Mouse (Mus musculus) hindbrain, embryonic 15.5 days (tissue): ENCODE measurements around the gene Ush2a. TPM values are rescaled to one million over a fixed set of nuclear protein-coding genes. Genes with fewer than 3 reads are reported as not detected.

Source experiments
- ATAC-seq: fragments of 200-750 bp; cut with Nextera tagmentation; 2 replicates; pipeline ENCODE4 v1.8.0; 2017; ENCODE audit warnings: low read depth, moderate number of reproducible peaks, moderate TSS enrichment; ENCODE audit not compliant: low FRiP score
- H3K27ac ChIP-seq: fragments of 300-500 bp; sonication (generic); replicated peaks from 2 replicates; pipeline ENCODE4 v1.5.1; 2015; ENCODE audit warnings: mild to moderate bottlenecking, inconsistent platforms
- H3K27me3 ChIP-seq: fragments of 300-500 bp; sonication (generic); 2 replicates; pipeline ENCODE4 v1.6.1; 2015; ENCODE audit warnings: control low read depth, inconsistent platforms
- H3K36me3 ChIP-seq: fragments of 300-500 bp; sonication (generic); 2 replicates; pipeline ENCODE4 v1.6.1; 2015; ENCODE audit warnings: control low read depth, inconsistent platforms
- H3K4me1 ChIP-seq: fragments of 300-500 bp; sonication (generic); replicated peaks from 2 replicates; pipeline ENCODE4 v1.6.1; 2015; ENCODE audit warnings: control low read depth, inconsistent platforms
- H3K4me2 ChIP-seq: fragments of 300-500 bp; sonication (generic); 2 replicates; pipeline ENCODE4 v1.6.1; 2015; ENCODE audit warnings: moderate library complexity, mild to moderate bottlenecking, inconsistent platforms
- H3K4me3 ChIP-seq: fragments of 300-500 bp; sonication (generic); 2 replicates; pipeline ENCODE4 v1.5.1; 2015; ENCODE audit warnings: mild to moderate bottlenecking, inconsistent platforms
- H3K9ac ChIP-seq: fragments of 300-500 bp; sonication (generic); 2 replicates; pipeline ENCODE4 v1.6.1; 2015; ENCODE audit warnings: inconsistent platforms
- H3K9me3 ChIP-seq: fragments of 300-500 bp; sonication (generic); 2 replicates; pipeline ENCODE4 v1.6.1; 2016; ENCODE audit warnings: control low read depth, inconsistent platforms
- WGBS: fragments of 180-500 bp; shearing (Covaris S2); methylation state at CpG from one replicate; pipeline ENCODE4 v1.1.7; 2015; 5-methylcytosine and 5-hydroxymethylcytosine counted together
- polyA plus RNA-seq: library from polyadenylated mRNA; unstranded; fragments of >200 nt; fragmentation: Nextera tagmentation; extraction: Ambion mirVana; gene quantifications from 2 replicates; pipeline ENCODE4 v1.2.1, GENCODE M21; 2015

Ush2a gene
- polyA plus RNA-seq, 1 experiment from 2014 or later = 0.08 TPM

DNA sequence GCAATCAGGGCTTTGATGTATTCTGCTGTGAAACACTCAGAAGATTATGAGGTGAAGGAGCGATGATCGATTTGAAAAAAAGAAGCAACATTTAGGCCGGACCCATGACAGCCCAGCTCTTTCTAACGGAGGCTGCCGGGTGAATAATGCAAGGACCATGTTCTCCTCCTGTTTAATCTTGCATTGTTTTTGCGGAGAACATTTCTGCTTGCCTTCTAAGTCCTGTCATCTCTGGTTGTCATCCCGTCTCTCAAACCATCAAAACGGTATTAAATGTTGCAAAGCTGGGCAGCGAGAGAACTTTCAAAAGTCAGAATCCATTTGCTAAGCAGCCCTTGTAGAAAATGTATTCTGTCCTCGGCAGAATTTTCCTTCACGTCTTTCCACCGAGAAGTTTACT, 394.3 kb downstream of the Ush2a start:
- WGBS = 51% methylated on average over 12 of the region's 12 CpGs
- H3K27ac ChIP-seq = no peak overlapping the region
- H3K4me1 ChIP-seq = peaks cover 17% of the 10 kb centered on the region
- no peaks in the 10 kb centered on the region for H3K9me3 ChIP-seq
- no peak overlapping the region for H3K9ac ChIP-seq
- no peak for ATAC-seq
- peaks cover 3% of the 10 kb centered on the region; the same call in 1 of the 2 replicates for H3K27me3 ChIP-seq
- no peaks in the 10 kb centered on the region for H3K36me3 ChIP-seq
- no peak overlapping the region for H3K4me3 ChIP-seq
- no peak overlapping the region for H3K4me2 ChIP-seq

DNA sequence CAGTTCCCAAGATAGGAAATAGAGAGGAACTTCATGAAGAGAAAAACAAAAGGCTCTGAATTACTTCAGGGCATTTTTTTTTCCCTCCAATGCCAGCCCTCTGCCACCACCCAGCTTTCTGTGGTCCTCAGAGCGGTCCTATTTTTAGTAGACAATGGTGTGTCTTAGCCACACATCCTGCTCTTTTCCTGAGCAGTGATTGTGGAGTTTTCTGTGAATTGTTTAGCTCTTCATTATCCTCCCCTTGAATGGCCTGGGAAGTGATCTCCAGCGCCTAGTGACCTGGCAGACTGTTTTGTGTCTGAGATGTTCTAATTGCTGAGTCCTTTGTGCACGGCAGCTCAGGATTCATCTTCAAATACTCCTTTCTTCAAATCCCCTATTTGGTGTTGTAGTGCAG, 397.3 kb downstream of the Ush2a start:
- 27% methylated on average over 3 of the region's 3 CpGs for WGBS

DNA sequence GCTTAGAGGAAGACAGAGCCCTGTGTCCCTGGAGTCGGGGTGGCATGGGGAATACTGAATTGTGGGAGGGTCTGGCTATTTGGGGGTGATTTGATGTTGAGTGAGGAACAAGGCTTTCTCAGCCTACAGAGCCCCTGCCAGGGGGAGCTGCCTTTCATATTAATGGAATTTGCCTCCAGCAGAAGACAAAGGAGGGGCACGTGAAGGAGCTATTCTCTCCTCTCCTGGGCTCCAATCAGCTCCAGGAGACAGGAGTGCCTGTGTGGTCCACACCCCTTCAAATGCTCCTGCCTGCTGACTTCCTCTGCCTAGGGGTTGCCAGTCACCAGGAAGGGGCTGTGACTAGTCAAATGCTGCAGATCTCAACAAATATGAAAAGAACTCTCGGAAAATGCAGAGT, 398.5 kb downstream of the Ush2a start:
- peak overlapping the region; percentile 8; the same call in 1 of the 2 replicates for H3K9ac ChIP-seq
- 3% methylated on average over 3 of the region's 3 CpGs for WGBS

More for the DNA sequence above, 397.3 kb downstream of the Ush2a start:
- H3K27ac ChIP-seq = no peak overlapping the region
- no peaks in the 10 kb centered on the region for H3K36me3 ChIP-seq
- H3K4me2 ChIP-seq = no peak overlapping the region
- H3K27me3 ChIP-seq = peaks cover 3% of the 10 kb centered on the region; the same call in 1 of the 2 replicates
- no peak overlapping the region for H3K9ac ChIP-seq
- no peak overlapping the region for H3K4me3 ChIP-seq
- ATAC-seq = no peak
- H3K4me1 ChIP-seq = peaks cover 21% of the 10 kb centered on the region
- H3K9me3 ChIP-seq = no peaks in the 10 kb centered on the region

DNA sequence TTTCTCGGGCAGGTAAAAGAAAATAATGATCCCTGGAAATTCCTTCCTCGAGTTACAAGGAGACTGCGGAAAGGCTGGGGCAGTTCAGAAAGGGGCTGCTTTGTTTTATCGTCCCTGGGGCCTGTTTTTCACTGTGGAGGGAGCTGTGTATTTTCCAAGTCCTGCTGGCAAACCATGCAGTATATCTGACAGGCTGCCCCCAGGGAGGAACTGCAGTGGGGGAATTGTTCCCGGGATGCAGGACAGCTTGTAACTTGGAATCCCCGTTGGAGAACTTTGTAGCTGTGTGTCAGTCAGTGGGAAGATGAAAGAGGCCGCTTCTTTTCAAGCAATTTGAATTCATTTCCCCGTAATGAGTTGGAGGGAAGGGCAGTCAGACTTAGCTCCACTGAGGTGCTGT, 399.1 kb downstream of the Ush2a start:
- H3K9ac ChIP-seq = peak overlapping the region; percentile 8; the same call in 1 of the 2 replicates
- peak overlapping the region; percentile 13; the same call in 1 of the 2 replicates for H3K4me3 ChIP-seq

More for the DNA sequence above, 398.5 kb downstream of the Ush2a start:
- H3K27ac ChIP-seq = peak overlapping the region; percentile 17; the same call in 1 of the 2 replicates
- no peaks in the 10 kb centered on the region for H3K36me3 ChIP-seq
- H3K4me1 ChIP-seq = peaks cover 21% of the 10 kb centered on the region
- H3K9me3 ChIP-seq = no peaks in the 10 kb centered on the region
- peak overlapping the region; percentile 45 for H3K4me2 ChIP-seq
- no peak for ATAC-seq
- peak overlapping the region; percentile 13; the same call in 1 of the 2 replicates for H3K4me3 ChIP-seq
- peaks cover 3% of the 10 kb centered on the region; the same call in 1 of the 2 replicates for H3K27me3 ChIP-seq

DNA sequence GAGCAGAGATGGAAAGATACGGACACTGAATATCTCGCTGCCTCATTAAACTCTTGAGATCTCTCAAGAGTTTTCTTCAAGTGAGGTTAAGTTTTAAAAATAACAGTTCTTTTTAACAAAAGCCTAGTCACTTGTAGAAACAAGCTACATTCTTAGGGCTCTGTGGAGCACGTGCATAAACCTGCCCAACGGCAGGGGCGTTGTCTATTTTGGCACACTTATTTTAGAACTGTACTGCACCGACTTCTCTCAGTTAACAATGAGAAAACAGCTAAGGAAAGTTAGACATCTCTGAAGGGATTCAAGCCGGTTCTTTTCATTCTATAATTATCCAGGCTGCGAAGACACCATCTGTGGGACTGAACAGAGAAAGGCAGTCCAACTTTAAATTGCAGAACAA, 405.6 kb downstream of the Ush2a start:
- no peaks in the 10 kb centered on the region for H3K36me3 ChIP-seq
- no peak overlapping the region for H3K4me3 ChIP-seq
- 74% methylated on average over 8 of the region's 8 CpGs for WGBS
- no peaks in the 10 kb centered on the region for H3K9me3 ChIP-seq
- H3K4me2 ChIP-seq = no peak overlapping the region
- no peaks in the 10 kb centered on the region for H3K4me1 ChIP-seq
- no peak overlapping the region for H3K27ac ChIP-seq
- no peak for ATAC-seq
- no peak overlapping the region for H3K9ac ChIP-seq
- H3K27me3 ChIP-seq = no peaks in the 10 kb centered on the region

More for the DNA sequence above, 399.1 kb downstream of the Ush2a start:
- no peak for ATAC-seq
- Histone ChIP-seq H3K27me3 (peaks cover 3% of the 10 kb centered on the region; the same call in 1 of the 2 replicates), H3K36me3 (no peaks in the 10 kb centered on the region), H3K4me2 (peak overlapping the region; percentile 45), H3K27ac (0 out of 2 replicates have a peak overlapping the region, but pooled peaks have one; percentile 17), H3K4me1 (peaks cover 21% of the 10 kb centered on the region), H3K9me3 (no peaks in the 10 kb centered on the region)
- 2% methylated on average over 8 of the region's 8 CpGs for WGBS

DNA sequence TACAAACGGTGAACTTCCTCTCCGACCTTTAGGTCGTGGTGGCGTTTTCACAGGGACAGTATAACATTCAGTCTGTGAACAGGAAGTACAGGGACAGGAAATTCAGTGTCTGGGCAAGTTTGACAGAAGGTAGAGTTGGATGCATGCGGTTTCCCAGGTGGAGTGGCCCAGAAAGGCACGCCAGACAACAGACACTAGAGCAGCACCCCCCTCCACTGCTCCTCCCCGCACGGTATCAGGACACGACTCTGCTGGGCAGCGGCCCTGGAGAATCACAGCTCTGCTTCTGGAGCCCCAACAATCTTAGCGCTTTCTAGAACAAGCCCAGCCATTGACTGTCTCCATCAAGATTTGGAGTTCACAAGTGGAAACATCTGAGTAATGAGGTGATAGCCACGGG, 406.7 kb downstream of the Ush2a start:
- Histone ChIP-seq H3K4me2 (no peak overlapping the region), H3K9me3 (no peaks in the 10 kb centered on the region), H3K27ac (no peak overlapping the region), H3K27me3 (no peaks in the 10 kb centered on the region), H3K4me3 (no peak overlapping the region), H3K36me3 (no peaks in the 10 kb centered on the region), H3K4me1 (no peaks in the 10 kb centered on the region), H3K9ac (no peak overlapping the region)
- 90% methylated on average over 12 of the region's 12 CpGs for WGBS
- no peak for ATAC-seq

DNA sequence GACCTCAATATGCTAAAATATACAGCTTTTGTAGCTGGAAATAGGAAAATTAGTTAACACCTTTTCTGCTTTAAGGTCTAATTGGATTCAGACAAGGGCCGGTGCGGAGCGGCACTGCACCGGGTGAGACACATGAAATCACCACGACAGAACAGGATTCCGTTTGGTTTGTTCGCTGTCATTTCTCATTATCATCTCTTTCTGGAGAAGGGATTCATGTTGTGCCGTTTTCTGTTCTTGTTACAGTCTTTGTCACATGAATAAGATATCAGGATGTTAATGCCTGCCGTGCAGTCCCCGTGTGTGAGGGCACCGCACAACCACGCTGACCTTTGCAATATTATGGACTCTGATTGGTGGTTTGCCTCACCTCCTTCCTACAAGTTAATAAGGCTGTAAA, 411.0 kb downstream of the Ush2a start:
- no peak overlapping the region for H3K9ac ChIP-seq
- H3K4me2 ChIP-seq = no peak overlapping the region
- H3K27ac ChIP-seq = no peak overlapping the region
- no peaks in the 10 kb centered on the region for H3K36me3 ChIP-seq
- 72% methylated on average over 12 of the region's 12 CpGs for WGBS
- H3K27me3 ChIP-seq = no peaks in the 10 kb centered on the region
- ATAC-seq = no peak
- H3K4me1 ChIP-seq = no peaks in the 10 kb centered on the region
- no peaks in the 10 kb centered on the region for H3K9me3 ChIP-seq
- no peak overlapping the region for H3K4me3 ChIP-seq

DNA sequence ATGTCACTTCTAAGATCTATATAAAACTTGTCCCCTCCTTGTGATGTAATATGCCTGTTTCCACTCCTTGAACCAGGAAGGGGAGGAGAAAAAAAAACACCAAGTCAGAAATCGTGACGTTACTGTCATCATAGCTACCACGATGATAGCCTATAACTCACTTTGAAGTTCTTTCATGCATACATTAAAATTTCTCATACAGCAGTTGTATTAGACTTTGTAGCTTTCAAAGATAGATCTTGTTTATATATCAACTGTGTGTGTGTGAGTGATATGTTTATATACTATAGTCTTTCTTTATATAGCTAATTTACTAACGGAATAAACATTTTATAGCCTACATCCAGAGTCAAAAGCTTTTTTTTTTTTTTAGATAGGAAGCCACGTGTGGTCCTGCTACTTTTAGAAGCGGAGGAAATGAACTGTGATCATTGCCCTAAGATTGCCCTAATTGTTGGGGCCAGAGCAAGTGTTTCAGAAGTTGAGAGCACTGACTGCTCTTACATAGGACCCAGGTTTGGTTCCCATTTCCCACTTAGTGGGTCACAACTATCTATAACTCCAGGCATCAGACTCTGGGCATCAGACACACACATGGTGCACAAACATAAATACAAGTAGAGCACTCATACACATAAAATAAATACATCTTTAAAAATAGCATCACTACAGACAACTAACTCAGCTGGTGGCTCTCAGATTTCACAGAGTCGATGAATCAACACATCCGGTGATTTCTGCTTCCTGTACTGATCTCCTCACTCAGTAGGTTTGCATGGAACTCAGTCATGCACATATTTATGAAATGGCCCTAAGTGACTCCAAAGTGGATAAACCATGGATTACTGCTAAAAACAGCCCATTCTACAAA, 413.1 kb downstream of the Ush2a start:
- Histone ChIP-seq H3K36me3 (no peaks in the 10 kb centered on the region), H3K27me3 (no peaks in the 10 kb centered on the region), H3K4me3 (no peak overlapping the region), H3K9me3 (no peaks in the 10 kb centered on the region), H3K4me2 (no peak overlapping the region), H3K27ac (no peak overlapping the region), H3K9ac (no peak overlapping the region), H3K4me1 (no peaks in the 10 kb centered on the region)
- ATAC-seq = no peak
- 86% methylated on average over 8 of the region's 8 CpGs for WGBS

DNA sequence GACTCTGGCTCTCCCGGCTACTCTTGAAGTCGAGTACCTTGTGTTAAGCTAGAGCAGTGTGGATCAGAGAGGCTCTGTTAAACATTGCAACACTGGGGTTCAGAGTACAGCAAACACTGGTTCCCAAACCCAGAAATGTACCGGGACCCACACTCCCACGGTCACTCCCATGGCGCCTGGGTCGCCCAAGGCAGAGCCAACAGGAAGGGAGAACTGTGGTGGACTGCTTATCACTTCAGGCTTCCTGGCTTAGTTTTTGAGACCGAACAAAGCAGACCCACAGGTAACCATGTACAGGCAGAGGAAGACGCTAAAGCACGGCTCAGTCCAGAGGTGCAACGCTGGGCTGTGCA, 413.7 kb downstream of the Ush2a start:
- no peak overlapping the region for H3K9ac ChIP-seq
- no peaks in the 10 kb centered on the region for H3K36me3 ChIP-seq
- 95% methylated on average over 10 of the region's 10 CpGs for WGBS
- no peak for ATAC-seq
- no peak overlapping the region for H3K27ac ChIP-seq
- H3K27me3 ChIP-seq = no peaks in the 10 kb centered on the region
- H3K4me1 ChIP-seq = no peaks in the 10 kb centered on the region
- no peak overlapping the region for H3K4me3 ChIP-seq
- no peaks in the 10 kb centered on the region for H3K9me3 ChIP-seq
- no peak overlapping the region for H3K4me2 ChIP-seq

DNA sequence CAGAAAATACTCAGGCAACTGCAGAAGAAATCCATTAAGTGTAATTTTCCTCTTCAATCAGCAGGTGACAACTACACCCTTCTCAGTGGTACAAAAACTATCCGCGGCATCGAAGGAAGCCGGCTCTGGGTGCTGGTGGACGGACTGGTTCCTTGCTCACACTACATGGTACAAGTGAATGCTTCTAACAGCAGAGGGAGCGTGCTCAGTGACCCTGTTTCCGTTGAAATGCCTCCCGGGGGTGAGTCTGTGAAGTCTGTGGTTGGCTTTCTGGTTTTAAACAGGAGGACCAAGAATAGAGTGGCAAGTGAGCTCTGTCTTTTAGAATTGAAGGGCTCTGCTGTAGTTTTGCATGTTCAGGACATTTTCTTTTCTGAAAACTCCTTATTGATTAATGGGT, 416.4 kb downstream of the Ush2a start:
- 65% methylated on average over 8 of the region's 8 CpGs for WGBS
- Histone ChIP-seq H3K9ac (no peak overlapping the region), H3K27ac (no peak overlapping the region), H3K36me3 (no peaks in the 10 kb centered on the region), H3K9me3 (no peaks in the 10 kb centered on the region), H3K4me2 (no peak overlapping the region), H3K4me1 (no peaks in the 10 kb centered on the region), H3K27me3 (no peaks in the 10 kb centered on the region), H3K4me3 (no peak overlapping the region)
- no peak for ATAC-seq

DNA sequence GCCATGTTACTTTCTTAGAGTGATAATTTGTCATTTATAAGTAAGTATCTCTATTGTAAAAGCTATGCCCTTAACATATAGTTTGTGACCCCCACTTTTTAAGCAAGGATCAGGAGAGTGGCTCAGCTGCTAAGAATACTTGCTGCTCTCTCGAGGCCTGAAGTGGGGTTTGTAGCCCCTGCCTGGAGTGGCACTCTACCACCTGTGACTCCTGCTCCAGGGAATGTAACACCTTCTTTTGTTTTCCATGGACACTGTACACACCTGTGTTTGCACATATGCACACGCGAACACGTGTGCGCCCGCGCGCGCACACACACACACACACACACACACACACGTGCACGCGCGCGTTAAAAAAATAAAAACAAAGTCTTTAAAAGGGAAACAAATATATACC, 424.5 kb downstream of the Ush2a start:
- no peak for ATAC-seq
- Histone ChIP-seq H3K36me3 (no peaks in the 10 kb centered on the region), H3K9me3 (no peaks in the 10 kb centered on the region), H3K27me3 (no peaks in the 10 kb centered on the region), H3K27ac (no peak overlapping the region), H3K9ac (no peak overlapping the region), H3K4me1 (no peaks in the 10 kb centered on the region), H3K4me2 (no peak overlapping the region), H3K4me3 (no peak overlapping the region)
- WGBS = 98% methylated on average over 14 of the region's 14 CpGs

DNA sequence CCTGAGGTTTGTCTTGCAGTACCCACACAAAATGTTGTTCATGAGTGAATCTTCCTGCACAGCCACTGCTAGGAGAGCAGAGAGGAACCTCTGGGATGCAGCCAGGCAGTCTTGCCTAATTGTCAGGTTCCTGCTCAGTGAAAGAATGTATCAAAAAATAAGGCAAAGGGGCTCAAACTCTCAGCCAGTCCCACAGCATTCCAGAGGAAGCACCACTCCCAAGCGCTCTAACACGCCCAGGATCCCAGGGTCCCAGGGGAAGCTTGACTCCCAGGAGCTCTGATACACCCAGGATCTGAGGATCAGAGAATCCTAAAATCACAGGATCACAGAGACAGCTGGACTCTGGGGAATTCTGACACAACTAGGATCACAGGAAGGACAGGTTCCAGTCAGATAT, 434.5 kb downstream of the Ush2a start:
- H3K36me3 ChIP-seq = no peaks in the 10 kb centered on the region
- H3K4me1 ChIP-seq = no peaks in the 10 kb centered on the region
- 88% methylated on average over 2 of the region's 2 CpGs for WGBS
- H3K4me3 ChIP-seq = no peak overlapping the region
- peaks cover 5% of the 10 kb centered on the region; the same call in 1 of the 2 replicates for H3K9me3 ChIP-seq
- ATAC-seq = no peak
- no peaks in the 10 kb centered on the region for H3K27me3 ChIP-seq
- H3K4me2 ChIP-seq = no peak overlapping the region
- no peak overlapping the region for H3K27ac ChIP-seq
- no peak overlapping the region for H3K9ac ChIP-seq
